ENCODE assay signal across 12 mouse cellular contexts in the genomic region with DNA sequence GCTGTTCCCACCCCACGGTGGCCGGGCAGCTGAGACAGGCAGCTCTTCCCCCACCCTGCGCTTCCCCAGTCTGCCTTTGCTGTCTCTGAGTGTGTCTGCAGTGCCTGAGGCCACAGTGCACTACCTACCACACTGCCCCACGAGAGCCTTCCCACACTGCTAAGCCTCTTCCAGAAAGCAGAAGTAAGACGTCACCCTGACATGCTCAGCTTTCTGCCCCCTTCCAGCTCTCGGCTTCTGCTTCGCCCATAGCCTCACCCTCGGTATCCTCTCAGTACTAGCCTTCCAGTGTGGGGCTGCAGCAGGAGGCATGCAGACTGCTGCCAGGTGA. TPM values are rescaled to one million over a fixed set of nuclear protein-coding genes. Genes with fewer than 3 reads are reported as not detected.
A peak's percentile ranks its signal among the peaks of the same experiment; 100 is the strongest.
DNase-seq lines count a peak whose midpoint lies in the region; ATAC-seq lines count a peak whose summit lies in the region.
"Had no signal": no experiment of that assay in that cellular context is flagged by ENCODE, and none has a peak within 500 bp of the region (broad histone marks: within the 10 kb centered on the region; RNA-seq: fewer than 3 reads in every experiment).

No protein-coding gene starts in this region.

- DNase-seq in thymus, postnatal 0 days (ENCODE audit: low spot score), result peak; percentile 22
- DNase-seq in thymus, postnatal 10 days (ENCODE audit: low spot score in 2 of 2), result no peak
- no peak for DNase-seq in cerebellum, postnatal 25 days

- ATAC-seq in granulocyte monocyte progenitor cell, adult 5-6 weeks (replicated peaks; ENCODE audit: poor library complexity, severe bottlenecking), result peak; percentile 64
- ATAC-seq in megakaryocyte-erythroid progenitor cell, adult 5-6 weeks (replicated peaks; ENCODE audit: low FRiP score, low TSS enrichment, poor library complexity, severe bottlenecking), result no peak
- no peak for ATAC-seq in erythroid progenitor cell, adult 5-6 weeks (replicated peaks; ENCODE audit: low FRiP score, poor library complexity, severe bottlenecking)
- ATAC-seq: forebrain, embryonic 14.5 days; hindbrain, postnatal 0 days had no signal

- H3K9me3 ChIP-seq in megakaryocyte, embryonic 14.5 days, result no peaks in the 10 kb centered on the region
- H3K9me3 ChIP-seq: limb, embryonic 15.5 days had no signal

- H3K36me3 ChIP-seq in megakaryocyte, embryonic 14.5 days (replicated peaks; ENCODE audit: low read length), result peaks cover 47% of the 10 kb centered on the region

- peaks cover 24% of the 10 kb centered on the region for H3K27me3 ChIP-seq in megakaryocyte, embryonic 14.5 days (replicated peaks)
- H3K27me3 ChIP-seq: limb, embryonic 15.5 days had no signal

- peak overlapping the region; percentile 40 for H3K4me3 ChIP-seq in megakaryocyte, embryonic 14.5 days (replicated peaks)
- H3K4me3 ChIP-seq: limb, embryonic 15.5 days had no signal

- peaks cover 26% of the 10 kb centered on the region for H3K4me1 ChIP-seq in megakaryocyte, embryonic 14.5 days

RNA-seq across cellular contexts. Expression of gene Iscu, which starts 4.3 kb away (rescaled TPM):
- polyA plus RNA-seq in thymus, postnatal 0 days (2015; fragmentation: Nextera tagmentation; extraction: Ambion mirVana), result 146 and 152 TPM in 2 replicates
- total RNA-seq in granulocyte monocyte progenitor cell, adult 5-6 weeks (2014; fragmentation: Nextera tagmentation), result 81.9 and 100 TPM in 2 replicates
- total RNA-seq in granulocyte monocyte progenitor cell, adult 5-6 weeks (2017), result 101 and 111 TPM in 2 replicates
- polyA plus RNA-seq in megakaryocyte, embryonic 14.5 days (2012; ENCODE audit: insufficient read depth, low replicate concordance), result 39.7 and 56.2 TPM in 2 replicates
- 80.5 and 81.0 TPM in 2 replicates for total RNA-seq in megakaryocyte-erythroid progenitor cell, adult 5-6 weeks (2014; fragmentation: Nextera tagmentation)
- total RNA-seq in megakaryocyte-erythroid progenitor cell, adult 5-6 weeks (2017), result 63.1 and 68.9 TPM in 2 replicates
- total RNA-seq in erythroid progenitor cell, adult 5-6 weeks (2015; ENCODE audit: low replicate concordance), result 54.9 and 75.3 TPM in 2 replicates
- total RNA-seq in erythroid progenitor cell, adult 5-6 weeks (2017; ENCODE audit: low replicate concordance), result 36.4 and 52.0 TPM in 2 replicates

RNA-seq across cellular contexts. Expression of gene Sart3, which starts 4.6 kb away (rescaled TPM):
- polyA plus RNA-seq in thymus, postnatal 0 days (2015; fragmentation: Nextera tagmentation; extraction: Ambion mirVana), result 29.4 and 34.4 TPM in 2 replicates
- 29.2 and 29.7 TPM in 2 replicates for total RNA-seq in granulocyte monocyte progenitor cell, adult 5-6 weeks (2014; fragmentation: Nextera tagmentation)
- total RNA-seq in granulocyte monocyte progenitor cell, adult 5-6 weeks (2017), result 31.1 and 38.5 TPM in 2 replicates
- 9.0 and 14.3 TPM in 2 replicates for polyA plus RNA-seq in megakaryocyte, embryonic 14.5 days (2012; ENCODE audit: insufficient read depth, low replicate concordance)
- 46.6 and 48.1 TPM in 2 replicates for total RNA-seq in megakaryocyte-erythroid progenitor cell, adult 5-6 weeks (2014; fragmentation: Nextera tagmentation)
- 38.6 and 45.5 TPM in 2 replicates for total RNA-seq in megakaryocyte-erythroid progenitor cell, adult 5-6 weeks (2017)
- 8.4 and 22.0 TPM in 2 replicates for total RNA-seq in erythroid progenitor cell, adult 5-6 weeks (2015; ENCODE audit: low replicate concordance)
- 32.1 and 44.9 TPM in 2 replicates for total RNA-seq in erythroid progenitor cell, adult 5-6 weeks (2017; ENCODE audit: low replicate concordance)

RNA-seq across cellular contexts. Expression of gene Tmem119, which starts 23.5 kb away (rescaled TPM):
- polyA plus RNA-seq in thymus, postnatal 0 days (2015; fragmentation: Nextera tagmentation; extraction: Ambion mirVana), result 6.1 and 7.0 TPM in 2 replicates
- 11.1 and 13.4 TPM in 2 replicates for total RNA-seq in granulocyte monocyte progenitor cell, adult 5-6 weeks (2014; fragmentation: Nextera tagmentation)
- total RNA-seq in granulocyte monocyte progenitor cell, adult 5-6 weeks (2017), result 4.2 and 7.8 TPM in 2 replicates
- 4.0 TPM in 1 of 2 replicates, not detected in the other for polyA plus RNA-seq in megakaryocyte, embryonic 14.5 days (2012; ENCODE audit: insufficient read depth, low replicate concordance)
- 0.46 TPM in 1 of 2 replicates, not detected in the other for total RNA-seq in megakaryocyte-erythroid progenitor cell, adult 5-6 weeks (2014; fragmentation: Nextera tagmentation)
- total RNA-seq in megakaryocyte-erythroid progenitor cell, adult 5-6 weeks (2017), result not detected in 2 replicates
- 2.9 TPM in 1 of 2 replicates, not detected in the other for total RNA-seq in erythroid progenitor cell, adult 5-6 weeks (2015; ENCODE audit: low replicate concordance)
- total RNA-seq in erythroid progenitor cell, adult 5-6 weeks (2017; ENCODE audit: low replicate concordance), result 3.0 TPM in 1 of 2 replicates, not detected in the other

RNA-seq across cellular contexts. Expression of gene Ficd, which starts 41.3 kb away (rescaled TPM):
- 6.0 and 6.3 TPM in 2 replicates for polyA plus RNA-seq in thymus, postnatal 0 days (2015; fragmentation: Nextera tagmentation; extraction: Ambion mirVana)
- total RNA-seq in granulocyte monocyte progenitor cell, adult 5-6 weeks (2014; fragmentation: Nextera tagmentation), result 1.6 and 3.7 TPM in 2 replicates
- 0.77 and 1.9 TPM in 2 replicates for total RNA-seq in granulocyte monocyte progenitor cell, adult 5-6 weeks (2017)
- 1.2 and 2.4 TPM in 2 replicates for polyA plus RNA-seq in megakaryocyte, embryonic 14.5 days (2012; ENCODE audit: insufficient read depth, low replicate concordance)
- total RNA-seq in megakaryocyte-erythroid progenitor cell, adult 5-6 weeks (2014; fragmentation: Nextera tagmentation), result 1.6 and 2.0 TPM in 2 replicates
- total RNA-seq in megakaryocyte-erythroid progenitor cell, adult 5-6 weeks (2017), result 0.23 and 0.80 TPM in 2 replicates
- 1.4 TPM in 1 of 2 replicates, not detected in the other for total RNA-seq in erythroid progenitor cell, adult 5-6 weeks (2015; ENCODE audit: low replicate concordance)
- 0.30 and 2.2 TPM in 2 replicates for total RNA-seq in erythroid progenitor cell, adult 5-6 weeks (2017; ENCODE audit: low replicate concordance)

RNA-seq across cellular contexts. Expression of gene 1700069L16Rik, which starts 52.3 kb away (rescaled TPM):
- not detected in 2 replicates for polyA plus RNA-seq in thymus, postnatal 0 days (2015; fragmentation: Nextera tagmentation; extraction: Ambion mirVana)
- total RNA-seq in granulocyte monocyte progenitor cell, adult 5-6 weeks (2014; fragmentation: Nextera tagmentation), result not detected in 2 replicates
- total RNA-seq in granulocyte monocyte progenitor cell, adult 5-6 weeks (2017), result not detected in 2 replicates
- not detected in 2 replicates for polyA plus RNA-seq in megakaryocyte, embryonic 14.5 days (2012; ENCODE audit: insufficient read depth, low replicate concordance)
- total RNA-seq in megakaryocyte-erythroid progenitor cell, adult 5-6 weeks (2014; fragmentation: Nextera tagmentation), result not detected in 2 replicates
- not detected in 2 replicates for total RNA-seq in megakaryocyte-erythroid progenitor cell, adult 5-6 weeks (2017)
- total RNA-seq in erythroid progenitor cell, adult 5-6 weeks (2015; ENCODE audit: low replicate concordance), result not detected in 2 replicates
- total RNA-seq in erythroid progenitor cell, adult 5-6 weeks (2017; ENCODE audit: low replicate concordance), result not detected in 2 replicates
- total RNA-seq: adrenal gland, postnatal 4 days; hindbrain, postnatal 0 days had no signal
- polyA plus RNA-seq: forebrain, embryonic 14.5 days; hindbrain, postnatal 0 days; large intestine, adult 2 months; limb, embryonic 15.5 days had no signal
